Mouse (Mus musculus) myocyte (in vitro differentiated cells): ENCODE measurements around the gene E4f1. TPM values are rescaled to one million over a fixed set of nuclear protein-coding genes. Genes with fewer than 3 reads are reported as not detected.

Source experiments
- H3K27me3 ChIP-seq: one replicate; pipeline ENCODE4 v1.6.1; 2011; ENCODE audit not compliant: control insufficient read depth, insufficient read depth, insufficient read length
- H3K36me3 ChIP-seq: one replicate; pipeline ENCODE4 v1.6.1; 2011; ENCODE audit not compliant: control insufficient read depth, insufficient read depth
- H3K4me2 ChIP-seq: one replicate; pipeline ENCODE4 v1.6.1; 2011; ENCODE audit warnings: low read depth, control low read depth
- H3K4me3 ChIP-seq: one replicate; pipeline ENCODE4 v1.5.1; 2011; ENCODE audit warnings: mild to moderate bottlenecking, control low read depth, moderate library complexity
- H3K79me2 ChIP-seq: one replicate; pipeline ENCODE4 v1.6.1; 2011; ENCODE audit not compliant: control insufficient read depth, insufficient read depth
- H3ac ChIP-seq: one replicate; pipeline ENCODE4 v1.6.1; 2011; ENCODE audit not compliant: control insufficient read depth, insufficient read length
- CEBPB ChIP-seq: IDR thresholded peaks from 2 replicates; pipeline ENCODE4 v1.6.1; 2011; ENCODE audit warnings: mild to moderate bottlenecking, moderate library complexity; ENCODE audit not compliant: poor library complexity, insufficient read depth, severe bottlenecking
- MAX ChIP-seq: IDR thresholded peaks from one replicate; pipeline ENCODE4 v1.6.1; 2011; ENCODE audit warnings: low read depth, mild to moderate bottlenecking, control low read depth
- MYOD1 ChIP-seq, 3 experiments: IDR thresholded peaks; one replicate each; pipeline ENCODE4 v1.6.1; 2011; ENCODE audit warnings: control low read depth in 2 of 3, low read depth in 2 of 3, mild to moderate bottlenecking in 2 of 3, moderate library complexity in 1 of 3; ENCODE audit not compliant: insufficient read length in 2 of 3, control insufficient read depth in 1 of 3
- MYOG ChIP-seq, 3 experiments: IDR thresholded peaks; one replicate each; pipeline ENCODE4 v1.6.1; 2011; ENCODE audit warnings: control low read depth in 2 of 3, low read depth in 2 of 3, mild to moderate bottlenecking in 2 of 3; ENCODE audit not compliant: insufficient read length in 2 of 3, control insufficient read depth in 1 of 3, insufficient read depth in 1 of 3
- POLR2A ChIP-seq: IDR thresholded peaks from one replicate; pipeline ENCODE4 v1.6.1; 2011; ENCODE audit warnings: low read depth, mild to moderate bottlenecking, control low read depth, moderate library complexity; ENCODE audit not compliant: insufficient read length
- POLR2AphosphoS2 ChIP-seq: IDR thresholded peaks from one replicate; pipeline ENCODE4 v1.6.1; 2011; ENCODE audit warnings: low read depth, control low read depth; ENCODE audit not compliant: insufficient read length
- REST ChIP-seq: IDR thresholded peaks from one replicate; pipeline ENCODE4 v1.6.1; 2011; ENCODE audit warnings: mild to moderate bottlenecking, control low read depth, moderate library complexity; ENCODE audit not compliant: insufficient read depth, insufficient read length
- SRF ChIP-seq: IDR thresholded peaks from one replicate; pipeline ENCODE4 v1.6.1; 2011; ENCODE audit warnings: low read depth; ENCODE audit not compliant: control insufficient read depth, insufficient read length
- TCF12 ChIP-seq: IDR thresholded peaks from one replicate; pipeline ENCODE4 v1.6.1; 2011; ENCODE audit warnings: mild to moderate bottlenecking, control low read depth; ENCODE audit not compliant: poor library complexity, insufficient read depth, severe bottlenecking
- TCF3 ChIP-seq: IDR thresholded peaks from one replicate; pipeline ENCODE4 v1.6.1; 2011; ENCODE audit warnings: low read depth, control low read depth; ENCODE audit not compliant: insufficient read length
- USF1 ChIP-seq: IDR thresholded peaks from one replicate; pipeline ENCODE4 v1.6.1; 2011; ENCODE audit warnings: low read depth, mild to moderate bottlenecking, control low read depth, moderate library complexity
- polyA plus RNA-seq: library from polyadenylated mRNA; unstranded; fragments of >200 nt; fragmentation: generic; extraction: Trizol; gene quantifications from one replicate; pipeline ENCODE4 v1.2.1, GENCODE M21; 2012; ENCODE audit warnings: missing spikeins

Gene E4f1
- polyA plus RNA-seq, 1 experiment = 18.7 TPM

DNA sequence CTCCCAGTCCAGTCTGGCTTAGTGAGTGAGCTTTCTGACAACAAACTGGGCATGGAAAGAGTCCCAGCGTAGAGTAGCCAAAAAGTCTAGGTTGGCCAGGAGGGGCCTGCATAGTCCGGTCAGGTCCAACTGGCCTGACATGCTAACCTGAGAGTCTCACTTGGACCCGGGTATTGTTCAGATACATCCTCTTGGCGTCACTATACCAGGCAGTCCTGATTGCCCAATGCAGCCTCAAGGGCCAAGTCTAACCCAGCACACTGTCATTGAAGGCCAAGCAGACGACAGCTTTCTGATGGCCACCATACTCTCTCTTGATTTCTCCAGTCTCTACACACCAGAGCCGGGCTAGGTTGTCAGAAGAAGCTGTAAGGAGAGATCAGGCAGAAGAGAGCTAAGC, 5.5 kb upstream of the E4f1 start:
- no peak overlapping the region for H3ac ChIP-seq
- no peak overlapping the region for H3K4me3 ChIP-seq
- no peaks in the 10 kb centered on the region for H3K27me3 ChIP-seq
- TF ChIP-seq MYOG (IDR thresholded peaks at IDR 0.05; ENCODE audit: control insufficient read depth in 1 of 3, insufficient read depth in 1 of 3, insufficient read length in 2 of 3, low read depth in 2 of 3) = no peak
- TF ChIP-seq REST = no peak
- TF ChIP-seq CEBPB = no peak
- TF ChIP-seq MAX = no peak
- TF ChIP-seq TCF12 = no peak
- TF ChIP-seq SRF = no peak
- no peak for TF ChIP-seq TCF3
- H3K79me2 ChIP-seq = peaks cover 29% of the 10 kb centered on the region
- H3K4me2 ChIP-seq = no peak overlapping the region
- peaks cover 18% of the 10 kb centered on the region for H3K36me3 ChIP-seq

DNA sequence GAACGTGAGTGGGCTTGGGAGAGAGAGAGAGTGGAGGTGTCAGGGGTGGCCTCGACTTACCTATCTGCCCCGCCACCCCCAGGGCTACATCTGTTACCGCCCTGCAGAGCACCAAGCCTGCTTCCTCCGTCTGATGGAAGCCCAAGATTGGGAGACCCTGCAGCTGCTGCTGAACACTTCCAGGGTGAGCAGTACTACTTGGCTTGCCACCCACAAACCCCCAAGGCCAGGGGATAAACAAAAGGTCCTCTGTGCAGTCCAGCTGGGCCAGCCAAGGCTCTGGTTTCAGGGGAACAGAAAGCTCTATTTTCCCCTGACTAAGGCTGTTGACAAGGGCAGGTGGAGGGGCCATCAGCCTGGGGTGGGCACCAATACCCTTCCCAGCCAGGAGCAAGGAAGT, 4.4 kb upstream of the E4f1 start:
- Histone ChIP-seq H3K27me3 (no peaks in the 10 kb centered on the region), H3K79me2 (peaks cover 29% of the 10 kb centered on the region), H3K4me2 (no peak overlapping the region), H3K36me3 (peaks cover 18% of the 10 kb centered on the region), H3ac (no peak overlapping the region), H3K4me3 (no peak overlapping the region)
- TF ChIP-seq TCF3 (no peak), MYOD1 (IDR thresholded peaks at IDR 0.05; ENCODE audit: control insufficient read depth in 1 of 3, insufficient read length in 2 of 3, low read depth in 2 of 3) (peak in 2 of 3 experiments; percentile 42 to 51), POLR2AphosphoS2 (no peak), TCF12 (no peak), POLR2A (no peak), MYOG (IDR thresholded peaks at IDR 0.05; ENCODE audit: control insufficient read depth in 1 of 3, insufficient read depth in 1 of 3, insufficient read length in 2 of 3, low read depth in 2 of 3) (peak in 2 of 3 experiments; percentile 39 to 72)

GRCm38 (mm10) chr17:24473612-24474275, 3.6 kb upstream of the E4f1 start, which contains the start of gene Bricd5:
TSS of gene Bricd5 (plus strand) at chr17:24473884.
- H3ac ChIP-seq = no peak within 1 kb of the TSS
- peaks cover 29% of the 10 kb centered on the region for H3K79me2 ChIP-seq
- TF ChIP-seq CEBPB (no peak), POLR2AphosphoS2 (peak; percentile 61)
- peak within 1 kb of the TSS; percentile 72 for H3K4me3 ChIP-seq
- peaks cover 18% of the 10 kb centered on the region for H3K36me3 ChIP-seq
- H3K27me3 ChIP-seq = no peaks in the 10 kb centered on the region
- peak within 1 kb of the TSS; percentile 96 for H3K4me2 ChIP-seq

DNA sequence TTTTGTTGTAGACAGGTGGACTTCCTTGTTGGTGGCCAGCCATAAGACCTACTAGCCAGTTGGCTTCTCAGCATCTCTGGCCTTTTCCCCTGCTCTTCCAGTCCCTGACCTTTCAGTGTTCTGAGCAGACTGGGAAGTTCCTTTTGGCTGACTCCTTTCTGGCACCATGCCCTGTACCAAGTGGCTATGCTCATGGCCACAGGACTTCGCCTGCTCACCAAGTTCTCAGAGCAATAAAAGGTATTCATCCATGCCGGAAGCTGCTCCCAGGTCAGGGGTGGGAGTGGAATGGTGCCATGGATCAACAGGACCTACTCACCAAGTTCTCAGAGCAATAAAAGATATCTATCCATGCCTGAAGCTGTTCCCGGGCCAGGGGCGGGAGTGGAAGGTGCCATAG, 2.4 kb upstream of the E4f1 start:
- Histone ChIP-seq H3K79me2 (peaks cover 22% of the 10 kb centered on the region), H3ac (no peak overlapping the region), H3K36me3 (peaks cover 18% of the 10 kb centered on the region), H3K27me3 (no peaks in the 10 kb centered on the region), H3K4me2 (peak overlapping the region; percentile 96), H3K4me3 (peak overlapping the region; percentile 72)
- no peak for TF ChIP-seq TCF12

DNA sequence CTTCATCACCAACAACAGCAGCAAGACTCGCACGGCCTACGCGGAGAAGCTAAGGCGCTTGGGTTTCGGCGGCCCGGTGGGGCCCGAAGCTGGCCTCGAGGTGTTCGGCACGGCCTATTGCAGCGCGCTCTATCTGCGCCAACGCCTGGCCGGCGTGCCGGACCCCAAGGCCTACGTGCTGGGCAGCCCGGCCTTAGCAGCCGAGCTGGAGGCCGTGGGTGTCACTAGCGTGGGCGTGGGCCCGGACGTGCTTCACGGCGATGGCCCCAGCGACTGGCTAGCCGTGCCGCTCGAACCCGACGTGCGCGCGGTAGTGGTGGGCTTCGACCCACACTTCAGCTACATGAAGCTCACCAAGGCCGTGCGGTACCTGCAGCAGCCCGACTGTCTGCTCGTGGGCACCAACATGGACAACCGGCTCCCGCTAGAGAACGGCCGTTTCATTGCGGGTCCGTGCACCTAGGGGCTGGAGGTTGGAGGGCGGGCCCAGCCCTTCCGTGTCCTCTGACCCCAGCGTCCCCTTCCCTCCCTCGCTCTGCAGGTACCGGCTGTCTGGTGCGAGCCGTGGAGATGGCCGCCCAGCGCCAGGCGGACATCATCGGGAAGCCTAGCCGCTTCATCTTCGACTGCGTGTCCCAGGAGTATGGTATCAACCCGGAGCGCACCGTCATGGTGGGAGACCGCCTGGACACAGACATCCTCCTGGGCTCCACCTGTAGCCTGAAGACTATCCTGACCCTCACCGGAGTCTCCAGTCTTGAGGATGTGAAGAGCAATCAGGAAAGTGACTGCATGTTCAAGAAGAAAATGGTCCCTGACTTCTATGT, 801 bp upstream of the E4f1 start:
- H3K79me2 ChIP-seq = peaks cover 22% of the 10 kb centered on the region
- H3K4me2 ChIP-seq = peak overlapping the region; percentile 96
- no peaks in the 10 kb centered on the region for H3K27me3 ChIP-seq
- peaks cover 9% of the 10 kb centered on the region for H3K36me3 ChIP-seq
- peak in 1 of 3 experiments; percentile 11 for TF ChIP-seq MYOG (IDR thresholded peaks at IDR 0.05; ENCODE audit: control insufficient read depth in 1 of 3, insufficient read depth in 1 of 3, insufficient read length in 2 of 3, low read depth in 2 of 3)
- no peak for TF ChIP-seq USF1
- peak overlapping the region; percentile 72 for H3K4me3 ChIP-seq
- peak overlapping the region; percentile 72 for H3ac ChIP-seq
